Comparison of ENCODE assay signal across 10 mouse cellular contexts in the genomic region with DNA sequence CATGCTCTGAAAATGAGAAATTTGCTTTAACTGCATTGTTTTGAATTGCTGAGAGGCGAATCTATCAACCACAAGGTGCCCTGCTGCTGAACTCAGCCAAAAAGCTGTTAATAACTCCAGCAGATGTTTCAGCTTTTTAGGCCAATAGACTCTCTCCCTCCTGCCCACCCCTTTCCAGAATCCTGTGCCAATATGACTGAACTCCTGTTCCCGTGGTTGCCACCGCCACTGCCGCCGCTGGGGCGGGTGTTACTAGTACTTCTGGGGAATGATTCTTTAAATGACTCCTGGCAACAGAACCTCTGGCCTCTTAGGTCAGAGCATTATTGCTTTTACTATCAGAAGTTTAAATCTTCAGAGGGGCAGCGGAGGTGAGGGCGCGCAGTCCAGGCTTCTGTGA. TPM values are rescaled to one million over a fixed set of nuclear protein-coding genes. Genes with fewer than 3 reads are reported as not detected.
DNase-seq lines count a peak whose midpoint lies in the region; ATAC-seq and TF ChIP-seq lines count a peak whose summit lies in the region.
"Had no signal": no experiment of that assay in that cellular context is flagged by ENCODE, and none has a peak within 500 bp of the region (broad histone marks: within the 10 kb centered on the region; RNA-seq: fewer than 3 reads in every experiment).

No protein-coding gene starts in this region.

- peak overlapping the region; percentile 28; the same call in 1 of the 2 replicates for H3K27ac ChIP-seq in gastrocnemius, adult 2 months
- H3K27ac ChIP-seq in embryonic facial prominence, embryonic 14.5 days (replicated peaks; ENCODE audit: low read depth, low read length): no peak overlapping the region

- H3K9me3 ChIP-seq in embryonic facial prominence, embryonic 14.5 days (ENCODE audit: control insufficient read depth, low read length): no peaks in the 10 kb centered on the region

- H3K4me2 ChIP-seq in embryonic facial prominence, embryonic 14.5 days (ENCODE audit: low read depth, low read length): peak overlapping the region; percentile 23; the same call in 1 of the 2 replicates

- H3K36me3 ChIP-seq in embryonic facial prominence, embryonic 14.5 days (ENCODE audit: control insufficient read depth, insufficient read depth, low read length): no peaks in the 10 kb centered on the region

- H3K4me1 ChIP-seq in embryonic facial prominence, embryonic 14.5 days (ENCODE audit: control insufficient read depth, insufficient read depth, low read length): 0 out of 2 replicates have a peak, but pooled peaks cover 6% of the 10 kb centered on the region

- WGBS in embryonic facial prominence, embryonic 14.5 days: 49% methylated on average over 9 of the region's 9 CpGs

- DNase-seq in gastrocnemius, adult 2 months: peak; percentile 30
- no peak for DNase-seq in gastrocnemius, adult 8-10 months (ENCODE audit: low spot score in 2 of 2)
- DNase-seq in Muller cell, postnatal 12 days (ENCODE audit: inconsistent ontology term): peak; percentile 50
- peak; percentile 54 for DNase-seq in embryonic facial prominence, embryonic 14.5 days (ENCODE audit: low spot score)
- peak; percentile 24 to 67 for DNase-seq in kidney, postnatal 36 days
- no peak for DNase-seq in thymus, postnatal 10 days (ENCODE audit: low spot score in 2 of 2)
- no peak for DNase-seq in T-cell, adult 2 months (ENCODE audit: low spot score)
- no peak for DNase-seq in cerebellum, adult 11-12 months
- DNase-seq: heart, postnatal 36 days; layer of hippocampus, postnatal 36 days had no signal

- TF ChIP-seq CTCF in gastrocnemius, adult 2 months (IDR thresholded peaks at IDR 0.05): no peak

- H3K9ac ChIP-seq in embryonic facial prominence, embryonic 14.5 days (ENCODE audit: low read depth, low read length): no peak overlapping the region

- H3K4me3 ChIP-seq in gastrocnemius, adult 2 months: peak overlapping the region; percentile 53
- H3K4me3 ChIP-seq in embryonic facial prominence, embryonic 14.5 days (ENCODE audit: low read depth, low read length): no peak overlapping the region

- no peak for ATAC-seq in embryonic facial prominence, embryonic 14.5 days (ENCODE audit: low read depth)

- no peaks in the 10 kb centered on the region for H3K27me3 ChIP-seq in embryonic facial prominence, embryonic 14.5 days (replicated peaks; ENCODE audit: control insufficient read depth, insufficient read depth, low read length)

- intact Hi-C loops in gastrocnemius, adult 2 months (cut with DNase I): no loop called here

RNA-seq across cellular contexts. Expression of a gene that starts 38.7 kb away (rescaled TPM):
- total RNA-seq in gastrocnemius, adult 2 months (2021): 10 to 100 TPM; 42.9 to 59.8 TPM
- total RNA-seq in gastrocnemius, adult 8-10 months (2022): 10 to 100 TPM; 46.8 to 65.7 (median 58.7) TPM
- polyA plus RNA-seq in embryonic facial prominence, embryonic 14.5 days (2014; fragmentation: Nextera tagmentation; extraction: Ambion mirVana): 63.5 and 66.6 TPM in 2 replicates

Comparison
In these comparisons a context has a peak if more than half of its experiments do, and no peak if none do; other contexts are left out.
1. DNase-seq: peak in gastrocnemius, adult 2 months (single experiment), Muller cell, postnatal 12 days (single experiment), embryonic facial prominence, embryonic 14.5 days (single experiment) and kidney, postnatal 36 days (2 of 2); none in gastrocnemius, adult 8-10 months (0 of 2), thymus, postnatal 10 days (0 of 2), T-cell, adult 2 months (single experiment) and cerebellum, adult 11-12 months (single experiment).